Mouse (Mus musculus) adrenal gland, postnatal 25 days (tissue): ENCODE measurements around the gene Tifa. TPM values are rescaled to one million over a fixed set of nuclear protein-coding genes. Genes with fewer than 3 reads are reported as not detected.

ENCODE experiments used
- DNase-seq: peaks from one replicate; pipeline ENCODE4 v3.0.0; 2021; ENCODE audit warnings: mixed read lengths
- total RNA-seq: library from RNA; stranded (reverse); gene quantifications from 2 replicates; pipeline ENCODE4 v1.2.3, GENCODE M21; 2021

Gene Tifa
- total RNA-seq, 1 experiment from 2014 or later: 2.7 TPM

- no peak for DNase-seq
Measured at GRCm38 (mm10) chr3:127826503-127826902, 36.9 kb downstream of the Tifa start.

- no peak for DNase-seq
Measured at GRCm38 (mm10) chr3:127827123-127827522, 37.5 kb downstream of the Tifa start.

- DNase-seq: no peak
Measured at GRCm38 (mm10) chr3:127830183-127830582, 40.6 kb downstream of the Tifa start.

GRCm38 (mm10) chr3:127831079-127831478 is 41.5 kb downstream of the Tifa start:
- no peak for DNase-seq

GRCm38 (mm10) chr3:127834040-127834439 is 44.4 kb downstream of the Tifa start:
- DNase-seq: no peak

GRCm38 (mm10) chr3:127835594-127835993 is 46.0 kb downstream of the Tifa start:
- DNase-seq: no peak

- no peak for DNase-seq
Measured at GRCm38 (mm10) chr3:127836798-127837153, 47.2 kb downstream of the Tifa start.

GRCm38 (mm10) chr3:127837154-127837865 is 47.7 kb downstream of the Tifa start, which contains the start of gene Ap1ar:
TSS of gene Ap1ar (minus strand) at chr3:127837523.
- peak; percentile 97 for DNase-seq

GRCm38 (mm10) chr3:127837972-127838644 is 48.5 kb downstream of the Tifa start:
- no peak for DNase-seq

GRCm38 (mm10) chr3:127841926-127842325 is 52.3 kb downstream of the Tifa start:
- DNase-seq: no peak

GRCm38 (mm10) chr3:127843324-127843940 is 53.8 kb downstream of the Tifa start:
- no peak for DNase-seq

- DNase-seq: peak; percentile 6
Measured at GRCm38 (mm10) chr3:127843941-127844327, 54.3 kb downstream of the Tifa start.

- peak; percentile 68 for DNase-seq
Measured at GRCm38 (mm10) chr3:127848088-127848808, 58.6 kb downstream of the Tifa start.

- no peak for DNase-seq
Measured at GRCm38 (mm10) chr3:127849922-127850321, 60.3 kb downstream of the Tifa start.

GRCm38 (mm10) chr3:127850776-127851646 is 61.4 kb downstream of the Tifa start:
- DNase-seq: no peak

- no peak for DNase-seq
Measured at GRCm38 (mm10) chr3:127852722-127853121, 63.1 kb downstream of the Tifa start.

GRCm38 (mm10) chr3:127853431-127854206 is 64.0 kb downstream of the Tifa start:
- DNase-seq: peak; percentile 60

GRCm38 (mm10) chr3:127861340-127861739 is 71.7 kb downstream of the Tifa start:
- no peak for DNase-seq

GRCm38 (mm10) chr3:127862479-127862878 is 72.9 kb downstream of the Tifa start:
- DNase-seq: no peak

- DNase-seq: no peak
Measured at GRCm38 (mm10) chr3:127863571-127863970, 74.0 kb downstream of the Tifa start.

GRCm38 (mm10) chr3:127864242-127864641 is 74.6 kb downstream of the Tifa start:
- DNase-seq: no peak
